Mouse (Mus musculus) heart, adult 2 months (tissue): ENCODE data around the gene Vps51.

Source experiments
- CTCF ChIP-seq: fragments of 200-600 bp; IDR thresholded peaks from 2 replicates; pipeline ENCODE4 v1.8.1; 2022; ENCODE audit warnings: antibody characterized with exemption, mild to moderate bottlenecking, moderate library complexity
- EP300 ChIP-seq: fragments of 200-500 bp; IDR thresholded peaks from 2 replicates; pipeline ENCODE4 v1.6.1; 2011; ENCODE audit warnings: low read depth, low read length, control low read depth; ENCODE audit not compliant: insufficient read depth
- POLR2A ChIP-seq: fragments of 200-500 bp; IDR thresholded peaks from 2 replicates; pipeline ENCODE4 v1.6.1; 2011; ENCODE audit warnings: mild to moderate bottlenecking, low read depth, low read length, control low read depth; ENCODE audit not compliant: insufficient read depth

- 0 out of 2 replicates have a peak, but pooled peaks have one; percentile 6 for TF ChIP-seq CTCF
- no peak for TF ChIP-seq POLR2A
- TF ChIP-seq EP300 = no peak
Measured at GRCm38 (mm10) chr19:6020276-6020675, 56.8 kb downstream of the Vps51 start.
